Mouse (Mus musculus) neural tube, postnatal 0 days (tissue): ENCODE results near the gene Uvssa. TPM values are rescaled to one million over a fixed set of nuclear protein-coding genes. Genes with fewer than 3 reads are reported as not detected.

ENCODE experiments used
- polyA plus RNA-seq: library from polyadenylated mRNA; unstranded; fragments of >200 nt; fragmentation: Nextera tagmentation; extraction: Ambion mirVana; gene quantifications from 2 replicates; pipeline ENCODE4 v1.2.1, GENCODE M21; 2015

The Uvssa gene
- polyA plus RNA-seq = 6.5 and 7.9 TPM in 2 replicates

DNA sequence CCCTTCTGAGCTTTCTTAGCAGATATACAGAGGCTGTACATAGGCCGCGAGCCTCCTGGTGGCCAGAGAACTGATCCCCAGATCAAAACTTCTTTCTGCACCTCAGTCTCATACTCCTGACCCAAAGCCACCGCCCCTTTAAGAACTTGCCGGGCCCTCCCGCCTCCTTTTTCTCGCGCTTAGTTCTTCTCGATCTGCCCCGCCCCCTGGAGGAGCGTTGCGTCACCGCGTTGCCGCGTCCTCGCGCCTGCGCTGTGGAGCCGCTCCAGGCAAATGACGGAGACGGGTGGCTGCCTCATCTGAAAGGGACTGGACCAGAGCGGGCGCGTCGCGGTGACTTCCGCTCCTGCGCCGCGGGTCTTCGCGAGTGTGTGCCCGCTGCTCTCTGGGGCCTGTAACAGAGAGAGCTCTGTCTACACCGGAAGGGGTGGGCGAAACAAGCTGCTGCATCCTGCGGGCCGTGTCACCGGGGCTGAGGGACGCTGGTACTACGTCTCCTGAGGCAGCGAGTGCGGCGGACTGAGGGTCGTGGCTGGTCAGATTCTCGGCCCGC lies at the start of gene Uvssa:
Gene Uvssa (plus strand): TSS at position 248 of the 553 bp plus-strand sequence.

DNA sequence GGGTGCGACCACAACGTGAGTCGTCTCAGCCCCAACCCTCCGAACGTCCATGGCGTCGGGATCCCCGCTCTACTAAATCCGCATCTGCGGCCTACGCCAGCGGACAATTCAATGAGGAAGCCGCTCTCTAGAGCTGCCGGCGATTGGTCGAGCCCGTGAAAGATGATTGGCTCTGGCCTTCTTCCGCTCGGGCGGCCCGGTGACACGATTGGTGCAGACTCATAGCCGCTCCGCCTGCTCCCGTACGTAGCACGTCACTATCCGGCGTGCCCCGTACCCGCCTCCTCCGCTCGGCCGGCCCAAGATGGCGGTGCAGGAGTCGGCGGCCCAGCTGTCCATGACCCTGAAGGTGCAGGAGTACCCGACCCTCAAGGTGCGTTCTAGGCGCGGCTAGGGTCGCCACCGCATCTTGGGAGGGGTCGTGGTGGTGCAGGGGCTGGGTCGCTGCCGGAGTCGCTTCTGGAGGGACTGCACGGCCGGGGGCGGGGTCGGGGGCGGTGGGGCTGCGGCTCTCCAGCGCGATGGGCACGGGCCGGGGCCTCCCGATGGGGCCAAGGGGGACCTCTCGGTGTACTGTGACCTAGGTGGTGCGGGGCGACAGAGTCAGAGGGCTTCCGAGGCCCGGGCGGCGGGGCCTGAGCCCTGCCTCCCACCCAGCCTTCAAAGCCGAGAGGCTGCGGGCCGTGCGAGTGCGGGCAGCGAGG lies 42.9 kb upstream of the Uvssa start, which contains the start of gene Maea:
Gene Maea (plus strand): TSS at position 237 of the 704 bp plus-strand sequence.

GRCm38 (mm10) chr5:33433201-33434138 lies 55.1 kb downstream of the Uvssa start, which contains the start of gene Nkx1-1:
Gene Nkx1-1 (minus strand): TSS chr5:33433976.

Other genes starting within 250 kb of the Uvssa start
- 3.3 and 4.7 TPM in 2 replicates for gene Spon2, start 160.1 kb upstream of the Uvssa start, polyA plus RNA-seq
- 346 and 373 TPM in 2 replicates for gene Ctbp1, start 103.6 kb upstream of the Uvssa start, polyA plus RNA-seq
- gene Maea, start 43.0 kb upstream of the Uvssa start, polyA plus RNA-seq = 112 and 114 TPM in 2 replicates
- 0.45 and 0.67 TPM in 2 replicates for gene Nkx1-1, start 55.4 kb downstream of the Uvssa start, polyA plus RNA-seq